Mouse (Mus musculus) midbrain, embryonic 11.5 days (tissue): ENCODE results near the gene Rnf38. TPM values are rescaled to one million over a fixed set of nuclear protein-coding genes. Genes with fewer than 3 reads are reported as not detected.

Experiments
- ATAC-seq: fragments of 200-750 bp; cut with Nextera tagmentation; 2 replicates; pipeline ENCODE4 v1.8.0; 2017; ENCODE audit warnings: moderate TSS enrichment, moderate library complexity; ENCODE audit not compliant: low FRiP score
- DNase-seq: peaks from one replicate; pipeline ENCODE4 v3.0.0; 2015; ENCODE audit warnings: low spot score; ENCODE audit errors: missing footprints
- H3K27ac ChIP-seq: fragments of 300-500 bp; sonication (generic); 2 replicates; pipeline ENCODE4 v1.5.1; 2014; ENCODE audit warnings: low read depth, low read length
- H3K27me3 ChIP-seq: fragments of 300-500 bp; sonication (generic); 2 replicates; pipeline ENCODE4 v1.6.1; 2014; ENCODE audit warnings: mild to moderate bottlenecking, low read length, moderate library complexity, mixed read lengths; ENCODE audit not compliant: control insufficient read depth, insufficient read depth
- H3K36me3 ChIP-seq: fragments of 300-500 bp; sonication (generic); 2 replicates; pipeline ENCODE4 v1.6.1; 2014; ENCODE audit warnings: mild to moderate bottlenecking, low read length, moderate library complexity, mixed read lengths; ENCODE audit not compliant: control insufficient read depth, insufficient read depth
- H3K4me1 ChIP-seq: fragments of 300-500 bp; sonication (generic); 2 replicates; pipeline ENCODE4 v1.6.1; 2014; ENCODE audit warnings: low read length; ENCODE audit not compliant: control insufficient read depth, insufficient read depth
- H3K4me2 ChIP-seq: fragments of 300-500 bp; sonication (generic); 2 replicates; pipeline ENCODE4 v1.6.1; 2014; ENCODE audit warnings: mild to moderate bottlenecking, moderate library complexity
- H3K4me3 ChIP-seq: fragments of 300-500 bp; sonication (generic); 2 replicates; pipeline ENCODE4 v1.5.1; 2014; ENCODE audit warnings: low read depth, low read length
- H3K9ac ChIP-seq: fragments of 300-500 bp; sonication (generic); 2 replicates; pipeline ENCODE4 v1.6.1; 2014; ENCODE audit warnings: low read length
- H3K9me3 ChIP-seq: fragments of 300-500 bp; sonication (generic); 2 replicates; pipeline ENCODE4 v1.6.1; 2016; ENCODE audit warnings: low read length; ENCODE audit not compliant: control insufficient read depth
- WGBS: fragments of 180-500 bp; shearing (Covaris S2); extraction: QIAGEN DNeasy Blood & Tissue Kit; methylation state at CpG from one replicate; pipeline ENCODE4 v1.1.7; 2014; 5-methylcytosine and 5-hydroxymethylcytosine counted together
- polyA plus RNA-seq: library from polyadenylated mRNA; unstranded; fragments of >200 nt; fragmentation: Nextera tagmentation; extraction: Ambion mirVana; gene quantifications from 2 replicates; pipeline ENCODE4 v1.2.1, GENCODE M21; 2014

Rnf38 gene
- polyA plus RNA-seq, 1 experiment from 2014 or later: 52.4 TPM

DNA sequence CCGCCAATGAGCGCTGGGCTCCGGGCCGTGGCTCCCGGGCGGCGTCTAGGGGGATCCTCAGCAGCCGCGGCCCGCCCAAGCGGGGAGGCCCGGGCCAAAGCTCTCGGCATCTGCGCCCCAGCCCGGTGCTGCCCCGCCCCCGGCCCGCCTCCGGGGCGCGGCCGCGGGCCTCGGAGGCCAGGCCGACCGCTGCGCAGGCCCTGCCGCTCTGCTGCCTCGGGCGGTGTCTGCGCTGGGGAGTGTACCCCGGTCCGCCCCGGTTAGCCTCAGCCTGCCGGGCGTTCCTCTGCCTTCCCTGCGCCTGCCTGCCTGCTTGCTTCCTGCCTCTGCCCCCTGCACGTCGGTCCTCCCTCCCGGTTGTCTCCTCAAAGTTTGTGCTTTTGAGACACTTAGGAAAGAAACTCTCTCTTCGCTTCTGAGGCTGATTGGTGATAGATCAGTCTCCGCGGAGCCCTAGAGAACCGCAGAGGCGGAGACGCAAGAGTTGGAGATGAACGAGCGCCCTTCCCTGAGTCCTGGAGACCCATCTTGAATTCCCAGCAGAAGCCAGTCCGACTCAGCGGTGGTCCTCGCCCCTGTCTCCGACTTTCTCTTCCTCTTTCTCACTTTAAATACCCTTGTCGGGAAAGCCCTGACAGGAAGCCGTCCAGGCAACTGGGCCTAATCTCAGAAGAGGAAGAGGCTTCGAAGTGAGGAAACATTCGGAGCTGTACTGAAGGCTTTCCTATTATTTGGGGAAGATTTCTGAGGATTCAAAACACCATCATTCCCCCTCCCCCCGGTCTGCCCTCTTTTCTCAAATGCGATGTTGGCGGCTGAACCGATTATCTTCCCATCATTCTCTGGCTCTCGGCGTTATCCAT is 646 bp upstream of the Rnf38 start:
- Histone ChIP-seq H3K27me3 (no peaks in the 10 kb centered on the region; the same call in 1 of the 2 replicates), H3K4me3 (peak overlapping the region; percentile 95), H3K4me1 (peaks cover 20% of the 10 kb centered on the region), H3K4me2 (peak overlapping the region; percentile 65), H3K36me3 (no peaks in the 10 kb centered on the region), H3K27ac (peak overlapping the region; percentile 91), H3K9ac (peak overlapping the region; percentile 71), H3K9me3 (no peaks in the 10 kb centered on the region)
- peak; percentile 97 for DNase-seq
- WGBS: under 1% methylated on average over 60 of the region's 62 CpGs
- ATAC-seq: peak; percentile 96

DNA sequence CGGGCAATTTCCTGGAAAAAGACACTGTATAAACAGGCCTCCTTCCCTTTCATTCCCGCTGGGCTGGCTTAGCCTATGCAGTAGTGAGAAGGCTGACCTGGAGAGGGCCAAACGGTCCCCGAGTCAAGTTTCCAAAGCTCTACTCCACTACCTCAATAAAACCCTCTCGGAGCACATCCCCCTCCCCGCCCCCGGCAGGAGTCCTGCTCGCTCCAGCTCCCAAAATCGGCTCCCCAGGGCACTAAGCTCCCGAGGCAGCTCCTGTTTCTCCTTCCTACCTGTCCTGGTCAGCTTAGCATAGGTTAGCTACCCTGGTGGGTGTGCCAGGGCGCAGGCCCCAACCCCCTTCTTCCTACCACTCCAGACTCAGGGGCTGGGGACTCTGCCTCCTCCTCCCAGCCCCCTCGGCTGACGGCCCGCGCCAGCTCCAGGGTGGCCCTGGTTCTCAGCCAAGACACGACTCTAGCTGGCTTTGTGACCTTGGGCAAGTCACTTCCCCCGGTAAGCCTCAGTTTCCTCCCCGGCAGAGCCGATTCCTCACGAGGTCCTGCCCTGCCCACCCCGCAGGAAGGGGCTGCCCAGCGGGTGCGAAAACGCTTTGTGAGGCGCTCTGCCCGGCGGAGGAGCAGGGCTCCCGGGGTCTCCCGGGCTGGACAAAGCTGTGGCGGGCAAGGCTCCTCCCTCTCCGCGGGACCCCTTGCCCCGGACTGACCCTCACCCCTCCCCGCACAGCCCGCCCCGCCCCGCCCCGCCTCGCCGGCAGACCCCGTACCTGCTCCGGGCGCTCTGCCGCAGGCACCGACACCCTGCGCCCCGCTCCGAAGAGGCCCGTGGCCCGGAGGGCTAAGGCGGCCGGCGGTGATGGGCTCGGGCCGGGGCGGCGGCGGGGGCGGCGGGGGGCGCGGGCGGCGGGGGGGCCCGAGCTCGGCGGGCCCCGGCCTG is 547 bp downstream of the Rnf38 start:
- Histone ChIP-seq H3K4me1 (peaks cover 20% of the 10 kb centered on the region), H3K27ac (peak overlapping the region; percentile 88), H3K9me3 (no peaks in the 10 kb centered on the region), H3K4me3 (peak overlapping the region; percentile 95), H3K36me3 (no peaks in the 10 kb centered on the region), H3K4me2 (peak overlapping the region; percentile 69), H3K27me3 (no peaks in the 10 kb centered on the region; the same call in 1 of the 2 replicates), H3K9ac (peak overlapping the region; percentile 89)
- peak; percentile 96 for DNase-seq
- WGBS: under 1% methylated on average over 37 of the region's 68 CpGs
- peak; percentile 74 for ATAC-seq

DNA sequence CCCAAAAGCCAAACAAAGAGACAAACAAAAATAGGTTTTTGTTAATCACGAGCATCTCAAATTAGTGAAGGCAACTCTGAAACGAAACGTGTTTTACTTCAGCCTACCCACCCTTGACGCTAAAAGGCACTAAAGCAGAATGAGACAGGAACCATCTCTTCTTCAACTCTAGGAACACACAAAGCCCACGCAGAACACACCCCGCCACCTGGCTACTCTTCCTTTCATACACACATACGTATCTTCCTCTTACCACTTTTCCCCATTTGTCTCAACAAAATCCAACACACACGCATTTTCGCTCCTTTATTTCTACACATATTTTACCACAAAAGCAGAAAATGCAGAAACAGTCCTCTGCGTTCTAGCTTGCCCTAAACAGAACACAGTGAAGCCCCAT is 8.5 kb downstream of the Rnf38 start:
- no peaks in the 10 kb centered on the region for H3K9me3 ChIP-seq
- no peaks in the 10 kb centered on the region for H3K27me3 ChIP-seq
- H3K9ac ChIP-seq: no peak overlapping the region
- DNase-seq: no peak
- no peak overlapping the region for H3K4me3 ChIP-seq
- ATAC-seq: no peak
- no peak overlapping the region for H3K27ac ChIP-seq
- no peaks in the 10 kb centered on the region for H3K36me3 ChIP-seq
- no peak overlapping the region for H3K4me2 ChIP-seq
- WGBS: 91% methylated on average over 10 of the region's 10 CpGs
- peaks cover 10% of the 10 kb centered on the region for H3K4me1 ChIP-seq

DNA sequence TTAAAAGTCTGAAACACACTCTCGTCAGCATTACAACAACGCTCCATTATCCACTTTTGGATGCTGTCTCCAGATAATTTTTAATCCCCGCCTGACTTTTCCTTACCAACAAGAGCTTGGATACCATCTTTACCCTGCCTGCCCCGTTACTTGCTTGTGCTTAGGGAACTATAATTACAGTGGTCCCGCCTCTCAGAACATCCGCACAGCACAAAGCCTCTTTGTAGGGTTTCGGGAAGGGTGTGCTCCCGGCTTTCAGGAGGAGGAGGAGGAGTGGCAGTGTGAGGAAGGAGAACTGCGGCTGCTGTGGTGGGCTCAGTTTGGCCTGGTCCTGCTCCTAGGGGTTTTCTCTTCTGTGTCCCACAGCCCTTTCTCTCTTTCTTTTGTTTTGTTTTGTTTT is 9.4 kb downstream of the Rnf38 start:
- H3K27me3 ChIP-seq: no peaks in the 10 kb centered on the region
- peaks cover 10% of the 10 kb centered on the region for H3K4me1 ChIP-seq
- no peaks in the 10 kb centered on the region for H3K9me3 ChIP-seq
- WGBS: 41% methylated on average over 9 of the region's 9 CpGs
- H3K4me2 ChIP-seq: no peak overlapping the region
- DNase-seq (no peak), ATAC-seq (no peak)
- H3K27ac ChIP-seq: no peak overlapping the region
- no peaks in the 10 kb centered on the region for H3K36me3 ChIP-seq
- no peak overlapping the region for H3K4me3 ChIP-seq
- H3K9ac ChIP-seq: no peak overlapping the region

DNA sequence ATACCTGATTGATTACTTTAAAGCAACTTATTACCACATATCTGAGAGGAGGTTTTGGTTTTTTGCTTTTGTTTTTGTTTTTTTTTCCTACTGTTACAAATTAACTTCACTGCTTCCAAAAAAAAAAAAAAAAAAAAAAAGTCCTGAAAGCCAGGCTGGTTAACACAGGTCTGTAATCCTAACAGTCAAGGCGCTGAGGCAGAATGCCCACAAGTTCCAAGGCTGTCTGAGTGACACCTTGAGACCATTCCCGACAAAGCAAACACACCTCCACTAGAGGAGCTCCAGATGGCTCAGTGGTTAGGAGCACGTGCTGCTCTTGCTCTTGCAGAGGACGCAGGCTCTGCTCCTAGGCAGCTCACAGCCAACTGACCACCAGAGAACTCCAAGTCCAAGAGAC is 10.1 kb downstream of the Rnf38 start:
- Histone ChIP-seq H3K4me1 (peaks cover 10% of the 10 kb centered on the region), H3K4me2 (no peak overlapping the region), H3K9me3 (no peaks in the 10 kb centered on the region), H3K4me3 (no peak overlapping the region), H3K9ac (no peak overlapping the region), H3K27me3 (no peaks in the 10 kb centered on the region), H3K36me3 (no peaks in the 10 kb centered on the region), H3K27ac (no peak overlapping the region)
- ATAC-seq: no peak
- DNase-seq: no peak
- 78% methylated on average over 4 of the region's 4 CpGs for WGBS

DNA sequence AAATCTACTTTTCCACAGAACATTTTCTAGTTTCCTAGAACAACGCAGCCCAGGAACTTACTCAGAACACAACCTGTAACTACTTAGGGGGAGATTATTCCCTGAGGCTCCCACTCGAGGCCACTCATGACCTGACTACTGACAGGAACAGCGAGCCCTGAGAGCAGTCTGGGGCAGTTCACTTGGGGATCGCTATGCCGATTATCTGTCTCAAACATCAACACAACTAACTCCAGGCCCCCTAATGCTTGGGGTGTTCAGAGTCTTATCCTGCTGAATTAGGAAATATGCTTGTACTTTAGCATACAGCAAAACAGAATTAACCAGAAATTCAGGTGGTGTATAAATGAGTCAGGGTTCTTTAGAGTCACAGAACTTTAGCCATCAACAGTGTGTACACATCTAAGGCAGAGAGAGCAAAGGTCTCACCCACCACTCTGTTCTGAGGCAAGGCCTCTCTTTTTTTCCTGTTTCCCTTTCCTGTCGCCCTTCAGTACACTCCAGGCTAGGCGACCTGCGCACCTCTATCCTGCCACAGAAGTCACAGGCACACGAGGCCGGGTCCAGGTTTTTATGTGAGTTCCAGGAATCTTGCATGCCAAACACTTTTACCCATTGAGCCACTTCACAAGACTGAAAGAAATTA is 16.7 kb downstream of the Rnf38 start:
- Histone ChIP-seq H3K4me2 (no peak overlapping the region), H3K4me1 (no peaks in the 10 kb centered on the region), H3K27me3 (no peaks in the 10 kb centered on the region), H3K4me3 (no peak overlapping the region), H3K9me3 (no peaks in the 10 kb centered on the region), H3K36me3 (no peaks in the 10 kb centered on the region), H3K27ac (no peak overlapping the region), H3K9ac (no peak overlapping the region)
- DNase-seq (no peak), ATAC-seq (no peak)
- WGBS: 77% methylated on average over 10 of the region's 10 CpGs

DNA sequence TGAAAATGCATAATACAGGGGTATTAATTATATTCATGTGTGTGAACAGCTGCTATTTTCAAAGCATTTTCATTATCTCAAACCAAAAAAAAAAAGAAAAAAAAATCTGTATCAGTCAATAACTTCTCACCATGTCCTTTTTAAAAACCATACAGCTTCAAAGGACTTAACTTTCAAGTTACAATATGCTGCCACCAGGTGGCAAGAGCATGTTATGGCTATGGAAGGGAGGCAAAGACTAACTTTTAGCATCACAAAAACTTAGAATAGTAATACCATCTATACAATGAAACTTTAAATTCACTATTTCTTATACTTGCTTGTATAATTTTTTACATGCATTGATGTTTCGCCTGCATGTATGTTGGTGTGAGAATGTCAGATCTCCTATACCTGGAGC is 33.6 kb downstream of the Rnf38 start:
- no peaks in the 10 kb centered on the region for H3K36me3 ChIP-seq
- H3K9me3 ChIP-seq: no peaks in the 10 kb centered on the region
- no peak overlapping the region for H3K4me3 ChIP-seq
- H3K27ac ChIP-seq: no peak overlapping the region
- WGBS: 73% methylated on average over 1 of the region's 1 CpGs
- H3K27me3 ChIP-seq: no peaks in the 10 kb centered on the region
- H3K9ac ChIP-seq: no peak overlapping the region
- DNase-seq (no peak), ATAC-seq (no peak)
- no peak overlapping the region for H3K4me2 ChIP-seq
- H3K4me1 ChIP-seq: no peaks in the 10 kb centered on the region

DNA sequence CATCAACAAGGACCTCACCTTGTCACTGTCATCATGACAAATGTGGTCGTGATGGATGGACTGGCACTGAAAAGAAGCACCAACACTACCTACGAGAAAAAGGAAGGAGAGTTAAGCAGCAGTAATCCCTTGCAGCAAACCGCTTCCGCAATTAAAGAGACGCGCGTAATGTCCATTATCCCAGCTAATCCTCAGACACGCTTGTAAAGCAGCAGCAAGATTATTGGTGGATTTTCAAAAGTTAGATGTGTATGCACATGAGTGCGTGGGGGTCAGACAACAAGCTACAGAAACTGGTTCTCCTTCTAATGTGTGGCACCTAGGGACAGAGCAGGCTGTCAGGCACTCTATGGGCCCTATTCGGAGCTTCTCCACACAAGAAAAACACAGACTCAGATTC is 46.2 kb downstream of the Rnf38 start:
- WGBS: 46% methylated on average over 10 of the region's 10 CpGs
- Histone ChIP-seq H3K27ac (no peak overlapping the region), H3K36me3 (no peaks in the 10 kb centered on the region), H3K9ac (no peak overlapping the region), H3K4me3 (no peak overlapping the region), H3K9me3 (no peaks in the 10 kb centered on the region), H3K27me3 (no peaks in the 10 kb centered on the region), H3K4me1 (peaks cover 5% of the 10 kb centered on the region; the same call in 1 of the 2 replicates), H3K4me2 (no peak overlapping the region)
- DNase-seq: no peak
- ATAC-seq: no peak
